15 mouse cellular contexts compared by ENCODE assay signal in the genomic region with DNA sequence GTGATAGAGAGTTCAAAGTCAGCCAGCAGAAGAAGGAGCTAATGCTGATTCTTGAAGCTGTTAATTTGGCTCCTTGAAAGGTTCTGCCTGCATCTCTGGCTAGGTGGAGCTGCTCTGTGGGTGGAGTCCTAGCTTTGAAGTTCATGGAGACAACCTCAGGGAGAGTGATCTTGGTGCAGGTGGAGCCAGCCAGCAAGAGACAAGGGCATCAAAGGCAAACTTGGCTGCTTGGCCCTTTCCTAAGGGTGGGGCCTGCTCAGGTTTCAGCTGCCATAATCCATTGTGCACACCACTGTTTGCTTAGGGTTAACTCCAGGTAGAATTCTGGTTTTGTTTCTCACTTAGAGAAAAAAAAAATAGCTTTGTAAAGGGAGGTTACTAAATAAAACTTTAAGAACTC.
"Had no signal": no experiment of that assay in that cellular context is flagged by ENCODE, and none has a peak within 500 bp of the region (broad histone marks: within the 10 kb centered on the region; RNA-seq: fewer than 3 reads in every experiment).

No protein-coding gene starts in this region.

- H3K4me3 ChIP-seq: layer of hippocampus, adult 2 months; limb, embryonic 12.5 days; liver, embryonic 13.5 days; midbrain, embryonic 13.5 days; myocyte; neural tube, embryonic 15.5 days had no signal

- H3K27me3 ChIP-seq: limb, embryonic 12.5 days; liver, embryonic 13.5 days; midbrain, embryonic 13.5 days; neural tube, embryonic 15.5 days had no signal

- H3K4me1 ChIP-seq: limb, embryonic 12.5 days; liver, embryonic 13.5 days; midbrain, embryonic 13.5 days; neural tube, embryonic 15.5 days had no signal

- H3K9me3 ChIP-seq: limb, embryonic 12.5 days; liver, embryonic 13.5 days; midbrain, embryonic 13.5 days; neural tube, embryonic 15.5 days had no signal

- DNase-seq: kidney, adult 18-20 months; kidney, postnatal 10 days; kidney, postnatal 4 days; liver; liver, embryonic 13.5 days; liver, postnatal 0 days; lung, postnatal 36 days; spleen, adult 18-20 months; thymus, adult 18-20 months; thymus, postnatal 14 days had no signal

- H3K4me2 ChIP-seq: limb, embryonic 12.5 days; liver, embryonic 13.5 days; midbrain, embryonic 13.5 days; neural tube, embryonic 15.5 days had no signal

- H3K9ac ChIP-seq: limb, embryonic 12.5 days; liver, embryonic 13.5 days; liver, postnatal 0 days; midbrain, embryonic 13.5 days; neural tube, embryonic 15.5 days had no signal

- ATAC-seq: liver, postnatal 0 days; midbrain, embryonic 13.5 days had no signal

- H3K27ac ChIP-seq: layer of hippocampus, adult 2 months; limb, embryonic 12.5 days; liver, embryonic 13.5 days; midbrain, embryonic 13.5 days; neural tube, embryonic 15.5 days had no signal

- H3K36me3 ChIP-seq: limb, embryonic 12.5 days; liver, embryonic 13.5 days; midbrain, embryonic 13.5 days; neural tube, embryonic 15.5 days had no signal
